Mouse (Mus musculus): Measurements from ENCODE around the gene Ppp1r12b.

Gene Ppp1r12b

GRCm38 (mm10) chr1:134725276-134725675 lies 230.5 kb downstream of the Ppp1r12b start:
- no peak for DNase-seq (ENCODE audit: low read depth, low spot score)

GRCm38 (mm10) chr1:134722891-134723290 lies 232.9 kb downstream of the Ppp1r12b start:
- no peak for DNase-seq (ENCODE audit: low read depth, low spot score)

- no peak for DNase-seq (ENCODE audit: low read depth, low spot score)
Measured at GRCm38 (mm10) chr1:134721486-134721885, 234.3 kb downstream of the Ppp1r12b start.

GRCm38 (mm10) chr1:134719718-134720304 lies 235.9 kb downstream of the Ppp1r12b start:
- no peak for DNase-seq (ENCODE audit: low read depth, low spot score)

GRCm38 (mm10) chr1:134715092-134715491 lies 240.7 kb downstream of the Ppp1r12b start:
- no peak for DNase-seq (ENCODE audit: low read depth, low spot score)

GRCm38 (mm10) chr1:134714166-134714565 lies 241.6 kb downstream of the Ppp1r12b start:
- no peak for DNase-seq (ENCODE audit: low read depth, low spot score)

GRCm38 (mm10) chr1:134713421-134713969 lies 242.2 kb downstream of the Ppp1r12b start:
- DNase-seq (ENCODE audit: low read depth, low spot score) = no peak

GRCm38 (mm10) chr1:134712781-134713299 lies 242.9 kb downstream of the Ppp1r12b start:
- DNase-seq (ENCODE audit: low read depth, low spot score) = no peak

GRCm38 (mm10) chr1:134711653-134712052 lies 244.1 kb downstream of the Ppp1r12b start:
- no peak for DNase-seq (ENCODE audit: low read depth, low spot score)

GRCm38 (mm10) chr1:134711061-134711460 lies 244.7 kb downstream of the Ppp1r12b start:
- DNase-seq (ENCODE audit: low read depth, low spot score) = no peak

GRCm38 (mm10) chr1:134709411-134710306 lies 246.1 kb downstream of the Ppp1r12b start:
- no peak for DNase-seq (ENCODE audit: low read depth, low spot score)

- DNase-seq (ENCODE audit: low read depth, low spot score) = peak; percentile 35
Measured at GRCm38 (mm10) chr1:134708801-134709385, 246.8 kb downstream of the Ppp1r12b start.

GRCm38 (mm10) chr1:134708274-134708673 lies 247.5 kb downstream of the Ppp1r12b start:
- no peak for DNase-seq (ENCODE audit: low read depth, low spot score)

GRCm38 (mm10) chr1:134707516-134707915 lies 248.2 kb downstream of the Ppp1r12b start:
- DNase-seq (ENCODE audit: low read depth, low spot score) = no peak

GRCm38 (mm10) chr1:134706549-134706948 lies 249.2 kb downstream of the Ppp1r12b start:
- no peak for DNase-seq (ENCODE audit: low read depth, low spot score)

All from forelimb bud, embryonic 11.5 days (tissue).